Mouse (Mus musculus) CH12.LX (cell line): ENCODE results near the gene Renbp. TPM values are rescaled to one million over a fixed set of nuclear protein-coding genes. Genes with fewer than 3 reads are reported as not detected.

ENCODE experiments used
- DNase-seq: peaks from one replicate; pipeline ENCODE4 v3.0.0-alpha.2; 2013; ENCODE audit errors: extremely low read depth
- H3K27ac ChIP-seq: 2 replicates; pipeline ENCODE4 v1.5.1; 2012; ENCODE audit warnings: low read depth, mild to moderate bottlenecking, control low read depth, moderate library complexity; ENCODE audit not compliant: insufficient read depth
- H3K27me3 ChIP-seq: replicated peaks from 2 replicates; pipeline ENCODE3; 2012; ENCODE audit warnings: inconsistent platforms
- H3K36me3 ChIP-seq, 2 experiments: replicated peaks in 1 of 2; 2 replicates each; pipeline versions ENCODE3 to v1.6.1; 2012; ENCODE audit warnings: inconsistent platforms in 1 of 2, low read length in 1 of 2, mild to moderate bottlenecking in 1 of 2, mixed read lengths in 1 of 2, moderate library complexity in 1 of 2; ENCODE audit not compliant: control insufficient read depth in 1 of 2, insufficient read depth in 1 of 2
- H3K4me1 ChIP-seq, 2 experiments: 2 replicates each; pipeline ENCODE4 v1.6.1; 2012; ENCODE audit warnings: inconsistent platforms in 1 of 2, moderate library complexity in 1 of 2; ENCODE audit not compliant: insufficient read depth in 2 of 2, control insufficient read depth in 1 of 2
- H3K4me2 ChIP-seq: 2 replicates; pipeline ENCODE4 v1.6.1; 2012; ENCODE audit warnings: low read depth, mild to moderate bottlenecking, control low read depth; ENCODE audit not compliant: poor library complexity, insufficient read depth, severe bottlenecking
- H3K4me3 ChIP-seq, 3 experiments: fragments of 150-350 bp in 1 of 3; sonication (generic) in 1 of 3; replicated peaks in 1 of 3; 2 replicates each; pipeline versions ENCODE3 to v1.5.1; 2011 to 2012; ENCODE audit warnings: low read depth in 2 of 3, low read length in 2 of 3, mild to moderate bottlenecking in 2 of 3, moderate library complexity in 2 of 3, control low read depth in 1 of 3, improper control_type of control experiment in 1 of 3, inconsistent platforms in 1 of 3, mixed read lengths in 1 of 3; ENCODE audit not compliant: poor library complexity in 1 of 3
- H3K79me2 ChIP-seq: replicated peaks from 2 replicates; pipeline ENCODE4 v1.6.1; 2012; ENCODE audit warnings: mild to moderate bottlenecking, moderate library complexity; ENCODE audit not compliant: control insufficient read depth, poor library complexity, insufficient read depth, severe bottlenecking; ENCODE audit errors: extremely low read depth
- H3K9ac ChIP-seq: 2 replicates; pipeline ENCODE4 v1.6.1; 2012; ENCODE audit warnings: low read depth, mild to moderate bottlenecking, control low read depth, moderate library complexity; ENCODE audit not compliant: insufficient read depth
- H3K9me3 ChIP-seq: replicated peaks from 2 replicates; pipeline ENCODE3; 2012; ENCODE audit warnings: low read length, inconsistent platforms, mixed read lengths
- CHD1 ChIP-seq: IDR thresholded peaks from 2 replicates; pipeline ENCODE4 v1.6.1; 2012; ENCODE audit warnings: low read depth, low read length, improper control_type of control experiment, inconsistent platforms
- CTCF ChIP-seq, 2 experiments: IDR thresholded peaks in 1 of 2; conservative IDR thresholded peaks in 1 of 2; 2 replicates each; pipeline ENCODE4 v1.5.1; 2011 to 2012; ENCODE audit warnings: low read depth in 2 of 2, low read length in 2 of 2, improper control_type of control experiment in 1 of 2, inconsistent platforms in 1 of 2, mild to moderate bottlenecking in 1 of 2, moderate library complexity in 1 of 2
- E2F4 ChIP-seq: IDR thresholded peaks from 2 replicates; pipeline ENCODE4 v1.6.1; 2011; ENCODE audit warnings: low read depth, low read length, improper control_type of control experiment; ENCODE audit not compliant: insufficient replicate concordance
- ETS1 ChIP-seq: conservative IDR thresholded peaks from 2 replicates; pipeline ENCODE4 v1.6.1; 2012; ENCODE audit warnings: low read depth, mild to moderate bottlenecking, inconsistent platforms, low read length, improper control_type of control experiment, moderate library complexity
- IRF4 ChIP-seq: IDR thresholded peaks from 2 replicates; pipeline ENCODE4 v1.6.1; 2014; ENCODE audit warnings: low read depth, mild to moderate bottlenecking, inconsistent platforms, low read length, improper control_type of control experiment
- JUN ChIP-seq: IDR thresholded peaks from 2 replicates; pipeline ENCODE4 v1.6.1; 2011; ENCODE audit warnings: low read depth, mild to moderate bottlenecking, low read length, improper control_type of control experiment, moderate library complexity; ENCODE audit not compliant: insufficient read depth
- JUND ChIP-seq: conservative IDR thresholded peaks from 2 replicates; pipeline ENCODE4 v1.6.1; 2011; ENCODE audit warnings: low read depth, low read length, improper control_type of control experiment
- KAT2A ChIP-seq: IDR thresholded peaks from 2 replicates; pipeline ENCODE4 v1.6.1; 2012; ENCODE audit warnings: low read length, improper control_type of control experiment, inconsistent platforms; ENCODE audit not compliant: insufficient replicate concordance
- MAX ChIP-seq: IDR thresholded peaks from 2 replicates; pipeline ENCODE4 v1.6.1; 2011; ENCODE audit warnings: low read length, improper control_type of control experiment
- MEF2A ChIP-seq: IDR thresholded peaks from 2 replicates; pipeline ENCODE4 v1.6.1; 2014; ENCODE audit warnings: low read depth, mild to moderate bottlenecking, inconsistent platforms, low read length, improper control_type of control experiment, borderline replicate concordance
- NELFE ChIP-seq: IDR thresholded peaks from 2 replicates; pipeline ENCODE4 v1.6.1; 2011; ENCODE audit warnings: low read depth, low read length, improper control_type of control experiment
- NRF1 ChIP-seq: IDR thresholded peaks from 2 replicates; pipeline ENCODE4 v1.6.1; 2014; ENCODE audit warnings: low read depth, mild to moderate bottlenecking, inconsistent platforms, low read length, improper control_type of control experiment, moderate library complexity
- PAX5 ChIP-seq: IDR thresholded peaks from 2 replicates; pipeline ENCODE4 v1.6.1; 2012; ENCODE audit warnings: low read length, inconsistent platforms, mixed read lengths
- POLR2AphosphoS2 ChIP-seq: IDR thresholded peaks from 2 replicates; pipeline ENCODE4 v1.6.1; 2011; ENCODE audit warnings: low read depth, low read length, improper control_type of control experiment
- RAD21 ChIP-seq: IDR thresholded peaks from 2 replicates; pipeline ENCODE4 v1.6.1; 2011; ENCODE audit warnings: low read depth, mild to moderate bottlenecking, low read length, improper control_type of control experiment, moderate library complexity
- ZC3H11A ChIP-seq: IDR thresholded peaks from 2 replicates; pipeline ENCODE4 v1.6.1; 2012; ENCODE audit warnings: low read depth, mild to moderate bottlenecking, inconsistent platforms, low read length, improper control_type of control experiment
- ZMIZ1 ChIP-seq: IDR thresholded peaks from 2 replicates; pipeline ENCODE4 v1.6.1; 2012; ENCODE audit warnings: low read depth, mild to moderate bottlenecking, inconsistent platforms, low read length, improper control_type of control experiment
- ZNF384 ChIP-seq: IDR thresholded peaks from 2 replicates; pipeline ENCODE4 v1.6.1; 2012; ENCODE audit warnings: low read depth, low read length, improper control_type of control experiment, inconsistent platforms
- dilution Hi-C: fragments of 300-500 bp; cut with MboI; formaldehyde crosslinking; loops from 2 replicates; pipeline ENCODE4 v1.14.3; 2020; ENCODE audit warnings: low sequenced_read_pairs; ENCODE audit not compliant: extremely low pct_unique_long_range_greater_than_20kb, extremely low pct_ligation_motif_present
- in situ Hi-C: fragments of 300-500 bp; cut with MboI; formaldehyde crosslinking; loops from 3 replicates; pipeline ENCODE4 v1.14.3; 2019; ENCODE audit warnings: low sequenced_read_pairs, low pct_ligation_motif_present, low pct_unique_long_range_greater_than_20kb, mixed read lengths
- polyA plus RNA-seq: library from polyadenylated mRNA; unstranded; fragments of >175 nt; gene quantifications from 2 replicates; pipeline ENCODE4 v1.2.1, GENCODE M21; 2012; ENCODE audit warnings: low read depth; ENCODE audit not compliant: insufficient read length
- total RNA-seq, 2 experiments: library from RNA; depleted of rRNA; stranded (reverse); fragments of 300-350 nt in 1 of 2; fragments of >200 nt in 1 of 2; gene quantifications; 2 replicates each; pipeline ENCODE4 v1.2.3; 2012 to 2014

Gene Renbp
- total and polyA plus RNA-seq, 3 experiments, result 24.7 to 66.3 (median 43.4) TPM

GRCm38 (mm10) chrX:73954988-73955387, 24.3 kb upstream of the Renbp start:
- Histone ChIP-seq H3K9me3 (no peaks in the 10 kb centered on the region), H3K27me3 (no peaks in the 10 kb centered on the region), H3K9ac (no peak overlapping the region), H3K36me3 (peaks cover 91 to 94% of the 10 kb centered on the region in 2 experiments), H3K4me2 (no peak overlapping the region), H3K27ac (no peak overlapping the region), H3K79me2 (peaks cover 15% of the 10 kb centered on the region), H3K4me1 (peaks cover under 1% of the 10 kb centered on the region in 2 experiments; a peak in 1 of 4 replicates), H3K4me3 (no peak overlapping the region)
- dilution Hi-C loops (no loop called here), in situ Hi-C loops (no loop called here)
- TF ChIP-seq IRF4 (no peak), KAT2A (no peak), CHD1 (no peak), CTCF (conservative IDR thresholded peaks at IDR 0.05 in 1 of 2, IDR thresholded peaks at IDR 0.05 in 1 of 2; ENCODE audit: low read depth in 2 of 2, low read length in 2 of 2) (no peak), E2F4 (no peak)
- no peak for DNase-seq

- Histone ChIP-seq H3K9ac (no peak overlapping the region), H3K4me2 (no peak overlapping the region), H3K9me3 (no peaks in the 10 kb centered on the region), H3K27ac (no peak overlapping the region), H3K36me3 (peaks cover 93 to 94% of the 10 kb centered on the region in 2 experiments), H3K4me1 (peaks cover 12 to 19% of the 10 kb centered on the region in 2 experiments), H3K27me3 (no peaks in the 10 kb centered on the region), H3K4me3 (no peak overlapping the region), H3K79me2 (peaks cover 3% of the 10 kb centered on the region)
- DNase-seq, result no peak
- in situ Hi-C loops (no loop called here), dilution Hi-C loops (no loop called here)
- TF ChIP-seq NELFE, result no peak
- no peak for TF ChIP-seq ETS1
- no peak for TF ChIP-seq NRF1
- TF ChIP-seq MAX, result no peak
- no peak for TF ChIP-seq JUND
- TF ChIP-seq RAD21, result no peak
Observed at GRCm38 (mm10) chrX:73952603-73953002, 22.0 kb upstream of the Renbp start.

GRCm38 (mm10) chrX:73949341-73949740, 18.7 kb upstream of the Renbp start:
- in situ Hi-C loops, result no loop called here
- DNase-seq, result no peak
- Histone ChIP-seq H3K79me2 (no peaks in the 10 kb centered on the region), H3K4me2 (no peak overlapping the region), H3K27me3 (no peaks in the 10 kb centered on the region), H3K36me3 (peaks cover 95 to 99% of the 10 kb centered on the region in 2 experiments), H3K4me1 (peaks cover 12 to 19% of the 10 kb centered on the region in 2 experiments), H3K4me3 (no peak overlapping the region), H3K9ac (no peak overlapping the region), H3K9me3 (no peaks in the 10 kb centered on the region), H3K27ac (no peak overlapping the region; the same call in 1 of the 2 replicates)
- TF ChIP-seq E2F4 (no peak), ZNF384 (no peak), POLR2AphosphoS2 (no peak), JUN (no peak), MEF2A (no peak), MAX (no peak), ZMIZ1 (no peak), ZC3H11A (no peak), PAX5 (no peak), KAT2A (no peak)
- dilution Hi-C loops, result no loop called here
